Mouse (Mus musculus): ENCODE measurements at regions not wholly inside any gene's neighbourhood (a gene's known extent, or its start where the extent isn't known, plus 50 kb on each side); places are given as distances from the start of the nearest gene placed in this dataset.

DNA sequence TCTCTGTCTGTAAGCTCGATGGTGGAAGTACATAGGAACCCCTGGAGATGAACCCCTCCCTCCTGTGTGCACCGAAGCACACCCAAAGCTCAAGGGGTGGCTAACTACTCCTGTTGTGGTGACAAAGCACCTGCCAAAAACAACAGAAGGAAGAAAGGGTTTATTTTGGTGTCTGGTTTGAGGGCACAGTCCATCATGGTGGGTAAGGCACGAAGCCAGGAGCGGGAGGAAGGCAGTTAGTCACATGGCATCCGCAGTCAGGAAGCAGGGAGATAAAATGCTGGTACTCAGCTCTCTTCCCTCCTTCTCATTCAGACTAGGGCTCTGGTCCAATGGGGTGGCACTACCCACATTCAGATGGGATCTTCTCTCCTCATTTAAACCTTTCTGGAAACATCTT, 142.9 kb upstream of the 4931429L15Rik start:
- Histone ChIP-seq H3K9me3 (replicated peaks; ENCODE audit: insufficient read depth, low read length) (no peaks in the 10 kb centered on the region), H3K36me3 (ENCODE audit: control insufficient read depth in 1 of 2, insufficient read depth in 2 of 2, low read length in 2 of 2) (no peaks in the 10 kb centered on the region), H3K4me1 (ENCODE audit: control insufficient read depth in 1 of 2, insufficient read depth in 2 of 2, low read length in 2 of 2) (no peaks in the 10 kb centered on the region), H3K27ac (ENCODE audit: control insufficient read depth, low read depth, low read length) (no peak overlapping the region), H3K9ac (ENCODE audit: control insufficient read depth, low read depth, low read length, poor library complexity, severe bottlenecking) (no peak overlapping the region), H3K4me3 (ENCODE audit: control insufficient read depth in 1 of 2, insufficient read depth in 1 of 2, low read depth in 2 of 2, low read length in 2 of 2) (no peak overlapping the region), H3K79me2 (ENCODE audit: control insufficient read depth, insufficient read depth, low read length, poor library complexity) (no peaks in the 10 kb centered on the region), H3K27me3 (ENCODE audit: control insufficient read depth in 1 of 2, insufficient read depth in 2 of 2, low read length in 2 of 2) (no peaks in the 10 kb centered on the region)
- TF ChIP-seq ETS1 (IDR thresholded peaks at IDR 0.05; ENCODE audit: low read depth, low read length) = no peak
- no peak for TF ChIP-seq EP300 (IDR thresholded peaks at IDR 0.05; ENCODE audit: low read depth in 1 of 2, low read length in 2 of 2)
- no peak for TF ChIP-seq TCF12 (IDR thresholded peaks at IDR 0.05; ENCODE audit: low read depth, low read length)
- TF ChIP-seq TBP (IDR thresholded peaks at IDR 0.05; ENCODE audit: low read depth, low read length) = no peak
- DNase-seq (ENCODE audit: low read depth, low spot score) = no peak

DNA sequence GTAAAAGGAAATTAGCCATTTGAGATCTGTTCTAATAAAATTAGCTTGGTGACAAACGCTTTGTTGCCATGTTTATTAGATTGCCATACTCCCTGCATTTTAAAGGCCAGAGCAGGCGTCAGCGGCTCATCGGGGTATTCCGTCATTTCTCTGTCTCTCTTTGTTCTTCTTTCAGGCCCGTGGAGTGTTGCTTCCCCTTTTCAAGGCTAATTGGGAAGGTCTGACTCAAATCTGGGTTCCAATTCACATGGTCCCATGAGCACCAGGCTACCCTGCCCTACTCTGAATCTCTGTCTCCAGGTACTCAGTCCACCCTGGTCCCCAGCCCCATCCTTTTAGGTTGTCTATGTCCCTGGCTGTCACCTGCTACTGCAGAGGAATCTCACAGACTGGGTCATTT, 138.2 kb upstream of the 4931429L15Rik start:
- no peak overlapping the region for H3K9ac ChIP-seq (ENCODE audit: control insufficient read depth, low read depth, low read length, poor library complexity, severe bottlenecking)
- H3K36me3 ChIP-seq (ENCODE audit: control insufficient read depth in 1 of 2, insufficient read depth in 2 of 2, low read length in 2 of 2) = no peaks in the 10 kb centered on the region
- no peak for TF ChIP-seq TCF12 (IDR thresholded peaks at IDR 0.05; ENCODE audit: low read depth, low read length)
- no peak for TF ChIP-seq CHD1 (IDR thresholded peaks at IDR 0.05; ENCODE audit: low read depth, low read length)
- H3K9me3 ChIP-seq (replicated peaks; ENCODE audit: insufficient read depth, low read length) = no peaks in the 10 kb centered on the region
- H3K79me2 ChIP-seq (ENCODE audit: control insufficient read depth, insufficient read depth, low read length, poor library complexity) = no peaks in the 10 kb centered on the region
- H3K27me3 ChIP-seq (ENCODE audit: control insufficient read depth in 1 of 2, insufficient read depth in 2 of 2, low read length in 2 of 2) = no peaks in the 10 kb centered on the region
- no peak for DNase-seq (ENCODE audit: low read depth, low spot score)
- no peaks in the 10 kb centered on the region for H3K4me1 ChIP-seq (ENCODE audit: control insufficient read depth in 1 of 2, insufficient read depth in 2 of 2, low read length in 2 of 2)
- H3K27ac ChIP-seq (ENCODE audit: control insufficient read depth, low read depth, low read length) = no peak overlapping the region
- H3K4me3 ChIP-seq (ENCODE audit: control insufficient read depth in 1 of 2, insufficient read depth in 1 of 2, low read depth in 2 of 2, low read length in 2 of 2) = no peak overlapping the region

DNA sequence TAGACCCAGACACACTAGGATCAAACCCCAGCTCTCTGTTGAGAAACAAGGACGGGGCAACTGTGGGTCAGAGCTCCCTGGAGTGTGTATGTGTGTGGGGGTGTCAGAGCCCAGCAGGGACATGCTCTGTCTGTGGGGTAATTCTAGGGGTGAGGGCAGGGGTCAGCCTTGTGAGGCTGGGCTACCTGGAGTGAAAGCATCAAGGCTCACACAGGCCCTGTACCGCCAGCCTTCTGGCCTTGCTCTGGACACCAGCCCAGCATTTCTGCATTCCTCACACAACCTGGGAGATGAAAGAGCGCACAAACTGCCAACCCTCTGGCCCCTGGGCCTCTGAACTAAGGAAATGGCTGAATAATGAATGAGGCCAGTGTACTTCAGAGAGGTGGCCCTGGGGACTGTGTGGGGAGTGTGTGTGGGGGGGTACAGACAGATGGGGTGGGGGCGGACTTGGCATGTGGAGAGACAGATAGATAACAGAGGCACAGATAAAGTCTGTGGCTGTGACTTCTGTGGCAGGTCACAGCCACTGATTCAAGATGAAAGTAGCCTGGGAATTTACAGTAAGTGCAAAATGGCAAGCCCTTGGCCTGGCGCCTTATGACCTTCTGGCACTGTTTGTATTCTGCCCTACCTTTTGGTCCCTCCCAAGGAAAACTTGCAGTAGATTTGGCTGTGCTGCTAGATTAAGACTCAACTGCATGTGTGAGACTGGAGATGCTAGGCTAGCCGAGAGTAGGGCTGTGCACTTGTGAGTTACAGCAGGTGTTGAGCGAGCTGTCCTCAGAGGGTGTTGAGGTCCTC, 135.2 kb upstream of the 4931429L15Rik start:
- Histone ChIP-seq H3K27me3 (ENCODE audit: control insufficient read depth in 1 of 2, insufficient read depth in 2 of 2, low read length in 2 of 2) (no peaks in the 10 kb centered on the region), H3K27ac (ENCODE audit: control insufficient read depth, low read depth, low read length) (no peak overlapping the region), H3K9me3 (replicated peaks; ENCODE audit: insufficient read depth, low read length) (no peaks in the 10 kb centered on the region), H3K36me3 (ENCODE audit: control insufficient read depth in 1 of 2, insufficient read depth in 2 of 2, low read length in 2 of 2) (no peaks in the 10 kb centered on the region), H3K4me3 (ENCODE audit: control insufficient read depth in 1 of 2, insufficient read depth in 1 of 2, low read depth in 2 of 2, low read length in 2 of 2) (no peak overlapping the region), H3K4me1 (ENCODE audit: control insufficient read depth in 1 of 2, insufficient read depth in 2 of 2, low read length in 2 of 2) (no peaks in the 10 kb centered on the region), H3K9ac (ENCODE audit: control insufficient read depth, low read depth, low read length, poor library complexity, severe bottlenecking) (no peak overlapping the region), H3K79me2 (ENCODE audit: control insufficient read depth, insufficient read depth, low read length, poor library complexity) (no peaks in the 10 kb centered on the region)
- DNase-seq (ENCODE audit: low read depth, low spot score) = no peak
- no peak for TF ChIP-seq BHLHE40 (IDR thresholded peaks at IDR 0.05; ENCODE audit: borderline replicate concordance, low read depth, low read length)
- TF ChIP-seq USF2 (IDR thresholded peaks at IDR 0.05; ENCODE audit: borderline replicate concordance in 1 of 2, insufficient read depth in 1 of 2, low read depth in 1 of 2, low read length in 2 of 2) = no peak
- no peak for TF ChIP-seq SIN3A (IDR thresholded peaks at IDR 0.05; ENCODE audit: low read length)
- TF ChIP-seq MAZ (IDR thresholded peaks at IDR 0.05; ENCODE audit: low read depth, low read length) = no peak
- no peak for TF ChIP-seq MAFK (IDR thresholded peaks at IDR 0.05; ENCODE audit: borderline replicate concordance, low read depth, low read length)
- TF ChIP-seq E2F4 (IDR thresholded peaks at IDR 0.05; ENCODE audit: borderline replicate concordance, low read depth, low read length) = no peak
- no peak for TF ChIP-seq ZMIZ1 (IDR thresholded peaks at IDR 0.05; ENCODE audit: low read depth, low read length)
- TF ChIP-seq UBTF (IDR thresholded peaks at IDR 0.05; ENCODE audit: borderline replicate concordance, insufficient read depth, low read depth, low read length) = no peak
- no peak for TF ChIP-seq MYC (IDR thresholded peaks at IDR 0.05; ENCODE audit: low read depth, low read length)
- TF ChIP-seq RCOR1 (IDR thresholded peaks at IDR 0.05; ENCODE audit: low read depth, low read length) = no peak
- TF ChIP-seq NELFE (IDR thresholded peaks at IDR 0.05; ENCODE audit: low read depth, low read length) = no peak
- no peak for TF ChIP-seq HCFC1 (IDR thresholded peaks at IDR 0.05; ENCODE audit: low read depth, low read length)

Data from MEL (cell line).